Mouse (Mus musculus) CD4-positive helper T cell, adult 2 months (primary cell): ENCODE measurements around the gene Grin2b.

Experiments used
- DNase-seq: peaks from one replicate; pipeline ENCODE4 v3.0.0-alpha.2; 2012; ENCODE audit warnings: low read depth, missing footprints, low spot score

Grin2b gene

DNA sequence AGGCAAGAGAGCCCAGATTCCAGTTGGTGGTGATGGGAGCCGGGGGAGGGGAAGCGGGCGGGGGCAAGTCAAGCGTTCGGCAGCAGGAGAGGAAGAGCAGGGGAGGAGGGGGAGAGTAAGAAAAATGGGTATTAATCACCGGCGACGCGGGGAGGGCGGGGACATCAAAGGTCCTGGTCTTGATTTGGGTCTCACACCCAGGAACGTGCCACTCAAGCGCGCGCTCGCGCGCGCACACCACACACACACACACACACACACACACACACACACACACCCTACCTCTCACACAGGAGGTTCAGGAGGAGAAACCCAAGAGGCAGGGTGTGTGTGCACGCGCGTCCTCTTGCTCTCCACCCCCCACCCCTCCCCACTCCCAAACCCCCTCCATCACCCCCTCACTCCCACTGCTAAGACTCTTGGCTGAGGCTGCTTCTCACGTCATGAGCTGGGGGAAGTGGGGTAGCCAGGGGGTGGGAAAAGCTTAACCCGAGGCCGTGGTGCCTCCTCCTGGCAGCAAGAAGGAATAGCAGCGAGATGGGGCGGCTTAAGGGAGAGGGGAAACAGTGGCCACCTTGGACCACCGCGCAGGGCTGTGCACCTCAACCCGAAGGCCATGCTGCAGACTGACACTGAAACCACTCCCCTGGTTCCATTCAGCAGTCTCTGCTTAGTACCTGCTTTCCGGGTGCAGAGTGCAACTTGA lies at the start of gene Grin2b:
TSS of gene Grin2b (minus strand) at position 321 of the 706 bp plus-strand sequence.
- no peak for DNase-seq

DNA sequence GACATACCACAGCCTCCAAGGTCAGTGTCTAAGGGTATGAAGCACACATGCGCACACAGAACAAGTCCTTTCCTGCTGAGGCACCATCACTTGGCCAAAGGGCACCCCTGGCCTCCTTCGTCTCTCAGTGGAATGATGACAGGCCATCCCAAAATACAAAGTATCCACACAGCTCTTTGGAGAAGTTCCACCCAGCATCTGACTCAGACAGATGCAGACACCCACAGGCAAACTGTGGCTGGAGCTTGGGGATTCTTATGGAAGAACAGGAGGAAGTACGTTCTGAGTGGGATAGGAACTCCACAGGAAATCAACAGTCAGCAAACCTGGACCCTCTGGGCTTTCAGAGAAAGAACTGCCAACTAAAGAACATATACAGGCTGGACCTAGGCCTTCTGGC lies 48.6 kb upstream of the Grin2b start:
- DNase-seq = no peak

DNA sequence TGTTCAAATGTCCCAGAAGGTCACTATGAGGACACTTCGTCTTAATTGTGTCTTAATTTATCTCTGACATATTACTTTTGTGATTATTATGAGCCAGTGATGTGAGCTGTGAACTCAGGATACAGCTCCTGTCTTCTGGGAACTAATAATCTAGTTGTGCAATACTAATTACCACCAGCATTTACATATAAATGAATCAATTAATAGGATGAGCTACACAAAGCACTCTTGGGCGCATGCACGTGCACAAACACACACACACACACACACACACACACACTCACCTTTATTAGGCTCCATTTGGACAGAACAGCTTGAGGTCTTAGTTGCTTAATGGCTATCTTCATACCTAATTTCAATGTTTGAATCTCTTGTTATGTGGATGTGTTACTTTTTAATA lies 37.1 kb upstream of the Grin2b start:
- DNase-seq = no peak

DNA sequence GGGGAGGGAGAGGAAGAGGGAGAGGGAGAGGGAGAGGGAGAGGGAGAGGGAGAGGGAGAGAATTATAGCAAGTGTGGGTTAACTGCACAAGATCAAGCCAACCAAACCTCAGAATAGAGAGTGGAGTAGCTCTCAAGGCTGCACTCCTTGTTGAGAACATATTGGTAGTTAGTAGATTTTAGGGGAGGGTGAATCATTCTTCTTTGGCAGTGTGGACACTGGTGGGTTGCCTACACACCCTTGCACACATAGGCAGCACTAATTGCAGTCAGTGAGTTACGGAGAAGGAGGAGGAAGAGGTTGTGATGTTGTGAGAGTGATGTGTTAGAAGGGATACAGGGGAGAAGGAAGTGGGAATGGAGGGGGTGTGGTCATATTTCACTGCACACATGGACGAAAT lies 26.5 kb upstream of the Grin2b start:
- DNase-seq = no peak

DNA sequence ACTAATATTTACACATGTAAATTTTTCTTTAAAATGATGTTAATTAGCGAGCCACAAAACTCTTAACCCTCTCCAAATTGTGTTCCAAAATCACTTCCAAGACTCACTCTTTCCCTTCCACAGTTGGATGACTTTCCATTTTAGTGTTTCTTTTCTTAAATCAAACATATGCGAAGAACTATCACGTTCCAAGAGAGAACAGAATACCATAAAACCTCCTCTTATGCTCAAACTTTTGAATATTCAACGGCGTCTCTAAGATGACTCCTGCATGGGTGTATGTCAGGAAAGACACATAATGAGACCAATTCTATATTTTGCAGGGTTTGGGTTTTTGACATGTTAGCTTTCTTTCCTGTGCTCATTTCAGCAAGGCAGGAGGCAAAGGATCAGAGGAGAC lies 21.3 kb upstream of the Grin2b start:
- no peak for DNase-seq

DNA sequence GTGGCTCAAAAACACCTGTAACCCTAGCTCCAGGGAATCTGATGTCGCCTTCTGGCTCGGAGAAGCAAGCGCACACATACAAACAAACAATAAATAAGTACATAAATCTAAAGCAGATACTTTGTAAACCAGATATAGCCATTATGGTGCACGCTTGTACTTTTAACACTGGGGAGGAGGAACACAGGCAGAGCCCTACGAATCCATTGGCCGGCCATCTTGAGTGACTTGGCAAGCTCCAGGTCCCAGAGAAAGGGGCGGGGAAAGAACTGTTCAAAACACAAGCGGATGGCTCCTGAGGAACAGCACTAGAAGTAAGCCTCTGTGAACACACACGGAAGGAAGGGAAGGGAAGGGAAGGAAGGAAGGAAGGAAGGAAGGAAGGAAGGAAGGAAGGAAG lies 4.8 kb upstream of the Grin2b start:
- no peak for DNase-seq

DNA sequence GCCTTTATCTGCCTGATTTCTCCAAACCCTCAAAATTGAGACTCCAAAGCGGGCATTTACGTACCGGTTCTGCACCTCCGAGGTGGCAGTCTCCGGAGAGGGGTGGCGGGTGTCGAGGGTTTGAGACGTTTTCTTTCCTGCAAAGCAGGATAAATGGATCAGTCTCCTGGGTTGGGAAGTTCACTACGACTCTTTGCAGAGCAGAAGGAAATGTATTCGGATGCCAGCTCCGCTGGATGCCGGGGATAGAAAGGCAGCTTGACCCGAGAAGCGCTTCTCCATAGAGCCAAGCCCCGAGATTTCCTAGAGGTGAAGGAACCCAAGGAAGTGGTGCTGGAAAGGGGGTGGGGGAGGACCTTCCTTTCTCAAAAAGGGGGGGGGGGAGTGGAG lies 515 bp downstream of the Grin2b start:
- no peak for DNase-seq

DNA sequence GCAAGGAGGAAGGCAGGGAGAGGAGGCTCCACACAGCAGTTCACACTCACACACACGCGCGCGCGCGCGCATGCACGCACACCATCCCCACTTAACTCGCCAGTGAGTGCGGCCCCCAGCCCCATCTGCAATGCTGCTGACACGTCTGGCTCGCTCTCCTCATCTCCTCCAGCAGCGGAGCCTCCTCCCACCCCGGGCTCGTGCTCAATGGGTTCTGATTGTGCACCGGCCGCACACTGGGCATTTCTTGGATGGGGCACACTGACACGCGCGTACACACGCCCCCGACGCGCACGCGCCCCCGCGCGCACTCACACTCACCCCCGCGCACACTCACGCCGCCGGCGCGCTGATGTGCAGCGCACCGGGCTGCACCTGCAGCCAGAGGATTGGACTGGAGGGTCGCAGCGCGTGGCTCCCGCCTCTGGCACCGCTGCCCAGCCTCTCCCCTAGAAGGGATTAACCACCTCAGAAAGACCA lies 1.1 kb downstream of the Grin2b start:
- no peak for DNase-seq

DNA sequence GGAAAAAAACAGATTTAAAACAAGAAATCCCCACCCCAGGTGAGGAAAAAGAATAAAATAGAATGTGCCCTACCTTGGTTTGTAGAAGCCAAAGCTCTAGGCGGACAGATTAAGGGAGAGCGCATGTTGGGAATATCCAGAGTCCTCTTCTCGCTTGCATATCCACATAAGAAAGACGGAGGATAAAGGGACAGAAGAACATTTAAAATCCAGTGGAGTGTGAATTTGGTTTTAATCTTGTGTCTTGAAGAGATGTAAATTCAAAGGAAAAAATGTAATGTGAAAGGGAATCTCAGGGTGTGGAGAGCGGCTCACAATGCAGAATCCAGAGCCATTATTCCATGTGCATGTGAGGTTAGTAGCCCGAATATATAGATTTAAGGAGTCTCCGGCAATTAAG lies 2.0 kb downstream of the Grin2b start:
- no peak for DNase-seq

DNA sequence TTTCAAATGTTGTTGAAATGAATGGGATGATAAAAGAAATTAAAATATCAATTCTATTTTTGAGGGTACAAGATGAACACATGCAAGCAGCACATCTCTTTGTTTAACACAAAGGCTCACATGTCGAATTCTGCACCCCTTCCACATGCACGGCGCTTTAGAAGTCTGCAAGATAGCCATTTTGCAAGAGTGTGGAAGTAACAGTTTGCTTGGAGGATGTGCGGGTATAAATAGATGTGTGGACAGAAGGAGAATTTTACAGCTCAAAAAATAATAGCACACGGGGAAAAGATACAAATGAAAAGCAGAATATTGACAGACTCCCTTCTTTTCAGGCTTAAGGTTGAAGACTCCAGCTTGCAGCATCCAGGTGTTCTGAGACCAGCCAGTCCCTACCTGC lies 2.9 kb downstream of the Grin2b start:
- DNase-seq = no peak

DNA sequence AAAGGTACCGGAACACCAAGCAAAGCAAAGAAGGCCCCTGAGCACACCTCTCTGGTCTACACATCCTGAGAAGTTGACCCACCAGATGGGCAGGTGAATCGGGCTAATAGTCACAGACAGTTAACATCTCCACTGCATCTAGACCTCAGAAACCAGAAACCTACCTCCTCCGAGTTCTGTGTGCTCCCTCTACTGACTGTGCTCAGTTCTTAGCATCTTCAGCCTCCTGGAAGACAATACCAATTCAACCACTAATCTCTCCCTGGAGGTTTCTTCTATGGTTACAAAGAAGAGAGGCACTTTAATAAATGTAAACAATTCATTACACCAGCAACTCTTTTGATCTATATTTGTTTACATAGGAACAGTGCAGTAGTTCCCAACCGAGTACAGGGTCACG lies 6.0 kb downstream of the Grin2b start:
- DNase-seq = no peak

DNA sequence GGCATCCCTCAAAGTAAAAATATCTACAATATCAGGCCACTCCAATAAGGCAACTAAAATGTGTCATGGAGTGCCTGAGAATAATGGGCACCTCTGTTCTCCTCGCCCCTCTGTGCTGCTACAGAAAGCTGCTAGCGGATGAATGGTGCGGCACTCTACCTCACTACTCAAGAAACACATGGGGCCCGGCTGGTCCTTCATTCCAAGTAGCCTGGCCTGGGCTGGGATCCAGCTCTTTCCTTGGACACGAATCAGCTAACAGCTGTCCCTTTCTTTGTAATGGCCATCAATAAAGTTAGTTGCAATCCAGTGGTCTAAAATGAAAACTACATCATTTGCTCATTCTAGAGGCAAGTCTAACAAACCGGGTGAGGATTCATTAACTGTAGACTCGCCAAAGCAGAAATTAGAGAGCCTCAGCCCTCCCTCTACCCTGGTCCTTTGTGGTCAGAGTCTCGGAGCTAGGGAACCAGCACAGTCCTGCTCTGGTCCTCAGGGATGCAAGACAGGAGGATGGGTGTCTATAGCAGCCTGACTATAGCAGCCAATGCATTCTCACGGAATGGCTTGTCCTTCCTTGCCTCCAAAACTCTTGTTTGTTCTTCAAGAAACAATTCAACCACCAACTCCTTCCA lies 7.8 kb downstream of the Grin2b start:
- DNase-seq = no peak

DNA sequence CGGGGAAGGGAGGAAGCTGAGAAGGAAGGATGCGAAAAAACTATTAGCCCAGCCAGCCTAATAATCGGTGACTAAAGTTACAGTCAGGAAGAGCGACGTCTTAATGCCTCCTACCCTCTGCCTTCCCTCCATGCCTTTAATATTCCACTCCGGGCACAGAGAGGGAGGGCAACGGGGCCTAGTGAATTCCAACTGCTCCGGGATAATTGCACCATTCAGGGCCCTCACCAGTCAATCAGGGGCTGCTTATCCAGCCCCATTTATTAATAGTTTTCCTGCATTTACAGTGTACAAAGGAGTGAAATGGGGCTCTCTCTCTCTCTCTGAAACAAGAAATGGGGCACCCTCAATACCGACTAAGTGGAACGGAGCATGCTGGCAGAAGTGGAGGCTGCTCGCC lies 11.2 kb downstream of the Grin2b start:
- DNase-seq = no peak

DNA sequence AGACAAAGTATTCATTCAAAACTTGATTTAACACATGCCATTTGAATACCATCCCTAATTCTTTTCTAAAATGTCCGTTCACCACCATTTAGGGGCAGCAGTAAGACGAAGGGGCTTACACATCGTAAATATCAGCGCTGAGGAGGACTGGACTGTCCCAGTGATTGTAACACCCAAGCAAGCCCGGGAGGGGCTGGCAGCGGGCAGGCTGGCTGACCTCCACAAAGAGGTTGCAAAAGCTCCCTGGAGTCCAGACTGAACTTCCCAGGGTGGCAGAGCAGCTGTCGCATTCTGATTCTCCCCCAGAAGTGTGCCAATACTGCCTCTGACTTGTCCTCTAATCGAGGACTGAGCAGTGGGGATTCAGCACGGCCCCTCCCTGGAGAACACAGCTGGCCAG lies 19.9 kb downstream of the Grin2b start:
- DNase-seq = no peak

DNA sequence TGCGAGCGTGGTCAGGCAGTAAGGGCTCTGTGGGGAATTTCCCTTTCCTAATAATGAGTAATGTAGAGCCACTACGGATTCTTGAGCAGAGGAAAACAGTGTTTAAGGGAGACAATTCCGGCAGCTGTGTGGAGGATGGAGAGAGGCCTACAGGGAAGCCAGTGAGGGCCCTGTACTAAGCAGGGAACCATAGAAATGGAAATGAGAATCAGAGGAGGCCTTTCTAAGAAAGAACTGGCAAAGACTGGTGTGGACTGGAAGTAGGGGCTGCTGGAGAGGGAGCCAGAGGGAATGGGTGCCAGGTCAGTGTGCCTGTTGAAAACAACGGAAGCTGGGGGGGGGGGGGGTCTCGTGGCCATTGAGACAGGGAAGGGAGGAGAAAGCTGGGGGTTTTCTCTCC lies 23.2 kb downstream of the Grin2b start:
- no peak for DNase-seq

DNA sequence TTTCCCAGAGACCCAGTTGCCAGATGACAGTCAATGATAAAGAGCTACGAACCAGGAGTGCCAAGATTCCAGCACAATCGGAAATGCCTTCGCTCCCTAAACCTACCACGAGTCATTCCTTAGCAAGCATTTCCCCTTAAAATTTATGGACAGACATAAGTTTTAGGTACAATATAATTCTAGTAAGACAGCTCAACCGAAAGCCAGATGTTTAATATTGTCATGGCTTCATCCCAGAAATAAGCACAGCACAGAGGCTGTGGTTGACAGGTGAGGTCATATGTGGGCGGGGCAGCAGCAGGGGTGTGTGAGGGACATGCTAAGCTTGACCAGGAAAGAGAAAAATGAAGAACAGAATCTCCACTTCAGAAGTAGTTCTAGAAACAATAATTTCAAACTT lies 33.3 kb downstream of the Grin2b start:
- DNase-seq = no peak

DNA sequence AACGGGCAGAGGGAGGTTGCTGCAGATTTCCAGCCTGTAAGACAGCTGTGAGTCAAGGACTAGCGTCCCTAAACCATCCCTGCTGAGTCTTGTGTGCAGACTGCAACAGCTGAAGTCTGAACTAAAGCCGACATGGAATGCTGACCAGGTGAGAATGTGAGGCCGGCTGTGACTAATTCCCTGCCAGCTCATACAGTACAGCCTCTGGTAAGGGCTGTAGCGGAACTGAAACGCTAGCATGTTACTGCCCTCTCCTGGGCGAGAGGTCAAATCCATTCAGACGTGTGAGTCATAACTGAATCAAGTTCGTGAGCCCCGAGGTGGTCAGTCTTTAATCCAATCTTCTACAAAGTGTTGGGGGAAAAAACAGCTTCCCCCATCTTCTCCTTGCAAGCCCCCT lies 42.9 kb downstream of the Grin2b start:
- DNase-seq = no peak

DNA sequence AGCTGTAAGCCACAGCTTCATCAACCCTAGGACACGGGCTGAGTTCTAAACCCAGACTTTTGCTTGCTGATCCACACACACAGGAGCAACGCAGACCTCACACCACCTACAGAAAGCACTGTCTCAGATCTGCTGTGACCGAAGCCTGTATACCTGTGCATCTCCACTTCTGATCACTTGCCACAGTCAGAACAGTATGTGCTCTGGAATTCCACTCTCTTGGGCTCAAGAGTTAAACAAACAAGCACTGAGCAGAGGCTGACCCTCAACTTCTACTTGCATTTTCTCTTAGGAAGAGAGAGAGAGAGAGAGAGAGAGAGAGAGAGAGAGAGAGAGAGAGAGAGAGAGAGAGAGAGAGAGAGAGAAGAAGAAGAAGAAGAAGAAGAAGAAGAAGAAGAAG lies 50.7 kb downstream of the Grin2b start:
- DNase-seq = no peak

DNA sequence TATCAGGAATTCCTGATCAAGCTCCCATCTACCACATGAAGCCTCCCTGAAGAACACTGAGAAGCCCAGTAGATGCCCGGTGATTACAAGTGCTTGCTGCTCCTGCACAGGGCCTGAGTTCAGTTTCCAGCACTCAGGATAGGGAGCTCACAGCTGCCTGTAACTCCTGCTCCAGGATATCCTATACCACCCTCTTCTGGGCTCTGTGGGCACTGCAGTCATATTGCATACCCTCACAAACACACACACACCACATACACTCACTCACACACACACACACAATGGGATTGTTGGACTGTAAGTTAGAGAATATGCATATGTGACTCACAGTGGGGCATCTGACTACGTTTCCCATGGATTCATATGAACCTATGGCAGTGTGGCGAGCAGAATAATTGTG lies 55.9 kb downstream of the Grin2b start:
- no peak for DNase-seq

DNA sequence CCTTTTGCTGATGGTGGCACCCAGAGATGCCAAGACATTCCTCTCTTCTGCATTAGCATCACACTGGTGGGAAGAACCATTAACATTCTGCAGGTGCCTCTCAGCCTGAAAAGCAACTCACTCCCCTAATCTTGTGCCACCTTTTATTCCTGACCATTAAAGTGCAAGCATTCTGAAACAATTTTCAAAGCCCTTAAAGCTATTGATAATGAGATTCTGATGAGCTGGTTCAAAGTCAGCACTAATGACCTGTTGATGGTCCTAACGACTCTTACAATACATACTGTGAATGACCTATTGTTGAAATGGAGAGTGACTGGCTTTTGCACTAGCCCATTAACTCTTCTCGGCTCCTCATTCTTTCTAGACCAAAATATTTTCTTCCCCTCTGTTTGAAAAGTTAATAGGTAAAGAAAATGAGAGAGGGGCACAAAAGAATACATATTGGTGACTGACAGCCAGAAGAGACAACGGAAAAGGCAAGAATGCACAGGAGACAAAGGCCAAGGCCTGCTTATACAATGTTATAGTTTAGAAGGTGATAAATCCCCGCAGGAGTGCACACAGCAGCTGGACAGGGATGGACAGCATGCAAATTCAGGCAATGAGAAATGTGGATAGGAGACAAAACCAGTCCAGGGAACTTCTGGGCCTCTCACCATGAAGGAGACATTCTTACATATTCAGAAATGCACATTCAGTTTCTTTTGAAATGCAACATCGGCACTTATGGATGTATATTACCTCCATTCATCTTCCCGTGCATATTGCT lies 59.5 kb downstream of the Grin2b start:
- DNase-seq = no peak

DNA sequence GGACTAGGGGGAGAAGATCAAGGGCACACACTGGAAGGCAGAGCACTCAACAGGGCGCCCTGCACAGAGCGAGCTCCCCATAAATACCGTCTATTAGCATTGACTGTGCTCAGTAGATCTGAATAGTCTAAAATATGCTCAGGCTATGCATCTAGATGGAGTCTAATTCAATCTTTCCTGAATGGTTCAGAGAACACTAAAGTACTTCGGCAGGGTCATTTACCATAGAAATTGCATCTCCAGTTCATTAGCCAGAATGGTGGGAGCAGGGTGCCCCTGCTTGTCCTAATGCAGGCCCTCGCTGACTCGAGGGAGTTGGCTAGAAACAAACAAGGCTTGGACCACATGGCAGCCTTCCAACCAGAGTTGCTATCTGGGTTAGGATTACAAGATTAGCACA lies 64.1 kb downstream of the Grin2b start:
- no peak for DNase-seq

DNA sequence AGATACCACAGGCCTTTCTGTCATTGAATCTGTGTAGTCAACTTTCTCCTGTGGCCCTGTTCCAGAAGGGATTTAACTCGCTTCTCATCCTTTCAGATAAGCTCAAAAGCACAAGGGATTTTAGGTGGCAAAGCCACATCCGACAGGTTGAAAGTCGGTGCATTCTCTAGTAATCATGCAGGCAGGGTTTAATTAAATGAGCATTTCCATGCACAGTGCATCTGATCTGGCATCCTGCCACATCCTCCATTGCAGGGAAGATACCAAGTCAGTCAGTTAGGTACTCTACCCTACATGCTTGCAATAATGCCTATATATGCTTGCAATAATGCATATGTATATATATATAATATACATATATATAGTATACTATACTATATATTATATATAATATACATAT lies 64.8 kb downstream of the Grin2b start:
- DNase-seq = no peak

DNA sequence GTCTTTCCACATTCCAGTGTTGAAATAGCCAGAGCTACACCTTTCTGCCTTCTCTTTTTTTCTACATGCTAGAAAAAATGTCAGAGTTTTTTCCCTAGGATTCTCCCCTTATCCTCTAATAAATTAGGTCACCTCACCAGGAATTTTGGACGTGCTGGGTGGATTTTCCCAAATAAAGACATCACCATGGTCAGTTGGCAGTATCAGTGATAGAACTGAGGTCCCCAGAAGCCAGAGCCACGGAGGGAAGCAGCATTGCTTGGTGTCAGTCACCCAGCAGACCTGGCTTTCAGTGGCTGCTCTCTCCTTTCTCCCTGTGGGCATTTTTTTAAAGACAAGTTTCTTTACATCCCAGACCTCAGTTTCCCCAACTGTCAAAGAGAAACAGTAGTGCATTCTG lies 68.1 kb downstream of the Grin2b start:
- DNase-seq = no peak
